Mouse (Mus musculus) hindbrain, embryonic 15.5 days (tissue): ENCODE data around the gene Myocos. TPM values are rescaled to one million over a fixed set of nuclear protein-coding genes. Genes with fewer than 3 reads are reported as not detected.

Source experiments
- ATAC-seq: fragments of 200-750 bp; cut with Nextera tagmentation; 2 replicates; pipeline ENCODE4 v1.8.0; 2017; ENCODE audit warnings: low read depth, moderate number of reproducible peaks, moderate TSS enrichment; ENCODE audit not compliant: low FRiP score
- H3K27ac ChIP-seq: fragments of 300-500 bp; sonication (generic); replicated peaks from 2 replicates; pipeline ENCODE4 v1.5.1; 2015; ENCODE audit warnings: mild to moderate bottlenecking, inconsistent platforms
- H3K27me3 ChIP-seq: fragments of 300-500 bp; sonication (generic); 2 replicates; pipeline ENCODE4 v1.6.1; 2015; ENCODE audit warnings: control low read depth, inconsistent platforms
- H3K36me3 ChIP-seq: fragments of 300-500 bp; sonication (generic); 2 replicates; pipeline ENCODE4 v1.6.1; 2015; ENCODE audit warnings: control low read depth, inconsistent platforms
- H3K4me1 ChIP-seq: fragments of 300-500 bp; sonication (generic); replicated peaks from 2 replicates; pipeline ENCODE4 v1.6.1; 2015; ENCODE audit warnings: control low read depth, inconsistent platforms
- H3K4me2 ChIP-seq: fragments of 300-500 bp; sonication (generic); 2 replicates; pipeline ENCODE4 v1.6.1; 2015; ENCODE audit warnings: moderate library complexity, mild to moderate bottlenecking, inconsistent platforms
- H3K4me3 ChIP-seq: fragments of 300-500 bp; sonication (generic); 2 replicates; pipeline ENCODE4 v1.5.1; 2015; ENCODE audit warnings: mild to moderate bottlenecking, inconsistent platforms
- H3K9ac ChIP-seq: fragments of 300-500 bp; sonication (generic); 2 replicates; pipeline ENCODE4 v1.6.1; 2015; ENCODE audit warnings: inconsistent platforms
- H3K9me3 ChIP-seq: fragments of 300-500 bp; sonication (generic); 2 replicates; pipeline ENCODE4 v1.6.1; 2016; ENCODE audit warnings: control low read depth, inconsistent platforms
- WGBS: fragments of 180-500 bp; shearing (Covaris S2); methylation state at CpG from one replicate; pipeline ENCODE4 v1.1.7; 2015; 5-methylcytosine and 5-hydroxymethylcytosine counted together
- microRNA-seq: library from miRNA; unstranded; fragments of <30 nt; microRNA quantifications from one replicate; pipeline ENCODE4, GENCODE M21; 2016
- polyA plus RNA-seq: library from polyadenylated mRNA; unstranded; fragments of >200 nt; fragmentation: Nextera tagmentation; extraction: Ambion mirVana; gene quantifications from 2 replicates; pipeline ENCODE4 v1.2.1, GENCODE M21; 2015

Gene Myocos
- polyA plus RNA-seq, 1 experiment from 2014 or later: not detected

DNA sequence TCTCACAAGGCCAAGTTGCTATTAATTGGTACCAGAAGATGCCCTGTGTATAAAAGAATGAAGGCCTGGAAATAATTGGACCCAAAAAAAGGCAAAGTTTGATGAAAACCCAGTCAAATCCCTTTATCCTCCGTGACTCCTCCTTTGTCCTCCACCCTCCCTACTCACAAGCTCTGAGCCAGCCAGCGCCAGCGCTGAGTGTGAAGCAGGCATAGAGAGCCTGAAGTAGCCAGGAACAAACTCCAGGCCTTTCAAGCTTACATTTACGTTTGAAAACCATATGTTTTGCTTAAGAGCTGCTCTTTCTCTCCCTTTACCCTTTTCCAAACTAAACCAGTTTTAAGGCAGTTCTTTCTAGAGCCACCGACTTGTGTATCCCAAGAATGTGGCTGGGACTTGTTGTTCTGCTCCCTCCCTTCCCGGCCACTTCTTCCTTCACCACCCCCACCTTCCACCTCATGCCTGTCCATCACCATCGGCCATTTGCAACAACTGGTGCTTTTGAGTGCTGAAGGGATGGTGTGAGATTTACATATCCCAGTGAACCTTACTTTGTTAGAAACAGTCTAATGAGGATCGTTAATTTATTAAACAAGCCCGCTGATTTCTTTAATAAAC is 48.3 kb downstream of the Myocos start:
- ATAC-seq: no peak
- H3K4me2 ChIP-seq: no peak overlapping the region
- H3K4me1 ChIP-seq: no peaks in the 10 kb centered on the region
- no peak overlapping the region for H3K9ac ChIP-seq
- H3K36me3 ChIP-seq: no peaks in the 10 kb centered on the region
- no peak overlapping the region for H3K4me3 ChIP-seq
- no peaks in the 10 kb centered on the region for H3K9me3 ChIP-seq
- no peaks in the 10 kb centered on the region for H3K27me3 ChIP-seq
- no peak overlapping the region for H3K27ac ChIP-seq
- WGBS: 43% methylated on average over 9 of the region's 9 CpGs

DNA sequence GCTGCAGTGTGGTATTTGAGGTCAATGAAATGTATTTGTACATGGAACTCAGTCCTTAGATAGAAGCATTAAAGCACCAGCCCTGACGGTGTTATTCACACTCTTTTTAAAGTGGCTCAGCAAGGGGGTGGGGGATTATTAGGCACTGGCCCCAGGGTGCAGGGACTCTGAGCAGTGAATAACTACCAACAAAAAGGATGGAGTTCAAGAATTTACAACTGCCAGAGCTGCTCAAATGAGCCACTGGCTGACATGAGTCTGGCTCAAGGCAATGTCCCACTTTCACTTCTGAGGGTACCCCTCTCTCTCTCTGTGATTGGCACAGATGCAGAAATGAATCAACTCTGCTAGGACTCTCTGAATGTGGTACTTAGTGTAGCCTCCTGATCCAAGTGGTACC is 49.9 kb downstream of the Myocos start:
- no peak overlapping the region for H3K4me2 ChIP-seq
- ATAC-seq: no peak
- H3K4me3 ChIP-seq: no peak overlapping the region
- no peaks in the 10 kb centered on the region for H3K27me3 ChIP-seq
- H3K9me3 ChIP-seq: no peaks in the 10 kb centered on the region
- H3K9ac ChIP-seq: no peak overlapping the region
- H3K36me3 ChIP-seq: no peaks in the 10 kb centered on the region
- no peaks in the 10 kb centered on the region for H3K4me1 ChIP-seq
- H3K27ac ChIP-seq: no peak overlapping the region
- WGBS: 16% methylated on average over 1 of the region's 1 CpGs

DNA sequence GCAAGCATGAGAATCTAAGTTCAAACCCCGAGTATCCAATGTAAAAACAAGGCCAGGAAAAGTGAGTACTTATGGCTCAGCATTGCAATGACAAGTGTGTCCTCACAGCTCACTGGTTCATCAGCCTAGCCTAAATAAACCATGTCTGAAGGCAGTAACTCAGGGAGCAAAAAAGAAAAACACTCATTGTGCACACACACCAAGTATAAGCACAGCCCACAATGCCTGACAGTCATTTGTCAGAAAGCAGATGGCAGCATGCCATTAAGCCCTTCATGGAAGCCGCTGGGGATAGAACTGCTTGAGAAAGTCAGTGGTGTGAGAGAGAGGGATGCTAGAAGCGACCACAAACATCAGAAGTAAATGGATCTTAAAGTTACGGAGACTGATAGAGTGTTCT is 56.7 kb downstream of the Myocos start:
- no peaks in the 10 kb centered on the region for H3K9me3 ChIP-seq

DNA sequence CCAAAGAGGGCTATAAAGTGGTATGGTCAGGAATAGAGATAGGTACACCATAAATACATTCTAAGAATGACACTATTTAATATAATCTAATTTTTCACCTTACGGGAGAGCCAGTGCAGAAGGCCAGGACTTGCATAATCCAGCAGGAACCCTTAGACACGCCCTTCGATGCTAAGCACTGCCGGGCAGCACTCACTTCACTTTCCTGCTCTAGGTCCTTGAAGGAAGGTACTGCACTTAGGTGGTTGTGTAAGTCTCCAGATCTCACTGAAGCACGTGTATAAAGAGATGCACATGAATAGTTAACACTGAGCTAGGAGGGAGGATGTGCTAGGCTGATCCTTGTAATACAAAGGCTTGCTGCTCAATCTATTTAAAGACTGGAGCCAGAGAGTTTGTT is 58.4 kb downstream of the Myocos start:
- no peak for ATAC-seq
- Histone ChIP-seq H3K9ac (no peak overlapping the region), H3K4me2 (no peak overlapping the region), H3K27ac (no peak overlapping the region), H3K4me3 (no peak overlapping the region), H3K9me3 (no peaks in the 10 kb centered on the region), H3K36me3 (peaks cover 28% of the 10 kb centered on the region; the same call in 1 of the 2 replicates), H3K27me3 (no peaks in the 10 kb centered on the region), H3K4me1 (no peaks in the 10 kb centered on the region)
- WGBS: 92% methylated on average over 5 of the region's 5 CpGs

More for the DNA sequence above, 56.7 kb downstream of the Myocos start:
- no peak overlapping the region for H3K9ac ChIP-seq
- peak; percentile 65; the same call in 1 of the 2 replicates for ATAC-seq
- no peak overlapping the region for H3K4me3 ChIP-seq
- H3K27ac ChIP-seq: no peak overlapping the region
- 36% methylated on average over 4 of the region's 4 CpGs for WGBS
- H3K27me3 ChIP-seq: no peaks in the 10 kb centered on the region
- H3K4me1 ChIP-seq: no peaks in the 10 kb centered on the region
- H3K4me2 ChIP-seq: no peak overlapping the region
- H3K36me3 ChIP-seq: peaks cover 24% of the 10 kb centered on the region; the same call in 1 of the 2 replicates

DNA sequence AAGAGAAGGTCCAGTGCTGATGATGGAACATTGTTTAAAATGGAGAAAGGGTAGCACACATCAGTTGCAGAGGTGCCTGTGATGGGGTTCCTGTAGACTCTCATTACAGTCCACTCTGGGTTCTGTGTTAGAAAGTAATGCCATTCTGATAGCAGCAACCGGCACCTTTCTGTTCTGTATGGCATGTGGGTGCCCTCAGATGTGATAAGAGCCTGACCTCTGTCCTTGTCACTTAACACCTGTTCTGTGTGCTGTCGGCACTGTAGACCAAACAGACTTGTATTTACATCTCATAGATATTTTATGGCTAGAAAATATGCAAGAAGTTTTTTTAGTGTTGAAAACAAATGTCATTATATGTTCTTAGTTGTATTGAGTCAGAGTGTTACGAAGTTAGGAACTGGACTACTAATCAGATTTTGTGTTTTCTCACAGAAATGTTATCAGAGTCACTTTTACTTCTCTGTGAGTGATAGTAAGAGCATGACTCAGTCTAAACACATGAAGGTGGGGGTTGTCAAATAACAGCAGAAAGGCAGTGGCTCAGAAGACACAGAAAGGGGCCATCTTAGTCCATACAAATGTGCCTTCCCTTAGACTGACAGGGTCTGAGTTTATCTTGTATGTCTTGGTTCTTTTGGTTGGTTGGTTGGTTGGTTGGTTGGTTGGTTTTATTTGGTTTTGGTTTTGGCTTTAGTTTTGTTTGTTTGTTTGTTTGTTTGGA is 60.5 kb downstream of the Myocos start:
- WGBS: 93% methylated on average over 3 of the region's 3 CpGs
- Histone ChIP-seq H3K27ac (no peak overlapping the region), H3K4me2 (no peak overlapping the region), H3K9me3 (no peaks in the 10 kb centered on the region), H3K4me3 (no peak overlapping the region), H3K4me1 (no peaks in the 10 kb centered on the region), H3K27me3 (no peaks in the 10 kb centered on the region), H3K36me3 (peaks cover 28% of the 10 kb centered on the region), H3K9ac (no peak overlapping the region)
- ATAC-seq: no peak

Small RNA genes within 50 kb of the gene (microRNA-seq; reads per million reads assigned to microRNA genes)
- gene Gm27616: not detected

Other genes with a start within 250 kb of the Myocos start
- gene Dnm3, start 180.2 kb downstream of the Myocos start, polyA plus RNA-seq: 52.4 and 59.4 TPM in 2 replicates
- gene Mettl13, start 109.7 kb downstream of the Myocos start, polyA plus RNA-seq: 15.7 and 16.7 TPM in 2 replicates
- gene Vamp4, start 87.7 kb downstream of the Myocos start, polyA plus RNA-seq: 76.5 and 78.1 TPM in 2 replicates
- 0.09 TPM in 1 of 2 replicates, not detected in the other for gene Myoc, start 19.1 kb downstream of the Myocos start, polyA plus RNA-seq
- gene Prrc2c, start 82.3 kb upstream of the Myocos start, polyA plus RNA-seq: 130 and 138 TPM in 2 replicates
- gene Fmo4, start 155.8 kb upstream of the Myocos start, polyA plus RNA-seq: 0.30 and 0.60 TPM in 2 replicates
- gene Fmo1, start 208.4 kb upstream of the Myocos start, polyA plus RNA-seq: 28.9 and 31.1 TPM in 2 replicates
- gene Fmo2, start 240.5 kb upstream of the Myocos start, polyA plus RNA-seq: 0.19 and 0.42 TPM in 2 replicates